Mouse (Mus musculus): ENCODE results near the gene Capg. TPM values are rescaled to one million over a fixed set of nuclear protein-coding genes. Genes with fewer than 3 reads are reported as not detected.
A peak's percentile ranks its signal among the peaks of the same experiment; 100 is the strongest.

The Capg gene
- 22.6 and 36.5 TPM in 2 replicates for polyA plus RNA-seq (2015; fragmentation: Nextera tagmentation; extraction: Ambion mirVana)

GRCm38 (mm10) chr6:72544283-72544987 lies at the start of gene Capg:
Capg (plus strand) TSS chr6:72544391.
- peaks cover 16% of the 10 kb centered on the region for H3K4me1 ChIP-seq (replicated peaks)
- H3K27ac ChIP-seq, result peak within 1 kb of the TSS; percentile 56
- H3K4me2 ChIP-seq, result peak within 1 kb of the TSS; percentile 67
- H3K4me3 ChIP-seq, result peak within 1 kb of the TSS; percentile 50
- peak within 1 kb of the TSS; percentile 52 for H3K9ac ChIP-seq
- H3K9me3 ChIP-seq (replicated peaks), result no peaks in the 10 kb centered on the region
- 6% methylated on average over 23 of the region's 23 CpGs for WGBS
- no peaks in the 10 kb centered on the region for H3K36me3 ChIP-seq
- peak; percentile 57; the same call in 1 of the 2 replicates for ATAC-seq (replicated peaks; ENCODE audit: insufficient number of reproducible peaks, insufficient read depth, low FRiP score, low read depth)
- no peaks in the 10 kb centered on the region for H3K27me3 ChIP-seq

DNA sequence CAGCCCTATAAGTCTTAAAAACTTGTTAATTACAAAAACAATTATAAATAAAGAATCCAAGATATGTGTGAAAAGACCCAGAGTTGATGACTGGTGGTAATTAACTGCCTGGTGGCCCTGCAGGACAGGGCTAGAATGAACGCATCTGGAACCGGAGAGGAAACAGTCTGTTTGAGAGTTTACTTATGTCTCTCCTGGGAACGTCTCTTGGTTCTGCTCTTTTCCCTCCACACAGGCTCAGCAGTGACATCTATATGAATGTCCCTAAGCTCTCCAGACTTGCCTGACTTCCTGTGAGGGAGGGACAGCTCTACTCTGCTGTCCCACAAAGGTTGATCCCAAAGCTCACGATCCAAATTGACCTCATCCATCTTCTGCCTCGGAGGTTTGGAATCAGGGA lies 45.2 kb upstream of the Capg start:
- Histone ChIP-seq H3K9me3 (replicated peaks) (no peaks in the 10 kb centered on the region), H3K9ac (no peak overlapping the region), H3K4me3 (no peak overlapping the region), H3K4me2 (no peak overlapping the region), H3K27me3 (no peaks in the 10 kb centered on the region), H3K36me3 (no peaks in the 10 kb centered on the region), H3K27ac (no peak overlapping the region), H3K4me1 (replicated peaks) (peaks cover 5% of the 10 kb centered on the region; the same call in 1 of the 2 replicates)
- no peak for ATAC-seq (replicated peaks; ENCODE audit: insufficient number of reproducible peaks, insufficient read depth, low FRiP score, low read depth)
- WGBS, result 57% methylated on average over 5 of the region's 5 CpGs

GRCm38 (mm10) chr6:72503309-72503708 lies 40.9 kb upstream of the Capg start:
- Histone ChIP-seq H3K4me2 (no peak overlapping the region), H3K9ac (no peak overlapping the region), H3K27me3 (no peaks in the 10 kb centered on the region), H3K4me1 (replicated peaks) (peaks cover 12% of the 10 kb centered on the region), H3K4me3 (no peak overlapping the region), H3K27ac (no peak overlapping the region), H3K9me3 (replicated peaks) (no peaks in the 10 kb centered on the region), H3K36me3 (no peaks in the 10 kb centered on the region)
- ATAC-seq (replicated peaks; ENCODE audit: insufficient number of reproducible peaks, insufficient read depth, low FRiP score, low read depth), result no peak

GRCm38 (mm10) chr6:72503939-72504338 lies 40.3 kb upstream of the Capg start:
- Histone ChIP-seq H3K9ac (no peak overlapping the region), H3K4me1 (replicated peaks) (peaks cover 12% of the 10 kb centered on the region), H3K36me3 (no peaks in the 10 kb centered on the region), H3K9me3 (replicated peaks) (no peaks in the 10 kb centered on the region), H3K27ac (no peak overlapping the region), H3K27me3 (no peaks in the 10 kb centered on the region), H3K4me3 (no peak overlapping the region), H3K4me2 (no peak overlapping the region)
- ATAC-seq (replicated peaks; ENCODE audit: insufficient number of reproducible peaks, insufficient read depth, low FRiP score, low read depth), result no peak
- WGBS, result 67% methylated on average over 2 of the region's 2 CpGs

GRCm38 (mm10) chr6:72506104-72506503 lies 38.1 kb upstream of the Capg start:
- H3K36me3 ChIP-seq, result no peaks in the 10 kb centered on the region
- no peak overlapping the region for H3K4me2 ChIP-seq
- peaks cover 28% of the 10 kb centered on the region for H3K4me1 ChIP-seq (replicated peaks)
- H3K4me3 ChIP-seq, result no peak overlapping the region
- 77% methylated on average over 1 of the region's 1 CpGs for WGBS
- H3K27ac ChIP-seq, result no peak overlapping the region
- no peaks in the 10 kb centered on the region for H3K9me3 ChIP-seq (replicated peaks)
- no peak overlapping the region for H3K9ac ChIP-seq
- H3K27me3 ChIP-seq, result no peaks in the 10 kb centered on the region
- no peak for ATAC-seq (replicated peaks; ENCODE audit: insufficient number of reproducible peaks, insufficient read depth, low FRiP score, low read depth)

- no peak overlapping the region for H3K4me3 ChIP-seq
- ATAC-seq (replicated peaks; ENCODE audit: insufficient number of reproducible peaks, insufficient read depth, low FRiP score, low read depth), result no peak
- no peak overlapping the region for H3K27ac ChIP-seq
- no peak overlapping the region for H3K4me2 ChIP-seq
- H3K9ac ChIP-seq, result no peak overlapping the region
- H3K4me1 ChIP-seq (replicated peaks), result peaks cover 48% of the 10 kb centered on the region
- H3K36me3 ChIP-seq, result no peaks in the 10 kb centered on the region
- 69% methylated on average over 4 of the region's 4 CpGs for WGBS
- H3K9me3 ChIP-seq (replicated peaks), result no peaks in the 10 kb centered on the region
- no peaks in the 10 kb centered on the region for H3K27me3 ChIP-seq
Measured at GRCm38 (mm10) chr6:72508596-72508995, 35.6 kb upstream of the Capg start.

GRCm38 (mm10) chr6:72509872-72510435 lies 34.2 kb upstream of the Capg start:
- Histone ChIP-seq H3K9me3 (replicated peaks) (no peaks in the 10 kb centered on the region), H3K9ac (no peak overlapping the region), H3K4me3 (no peak overlapping the region), H3K4me2 (no peak overlapping the region), H3K4me1 (replicated peaks) (peaks cover 37% of the 10 kb centered on the region), H3K27me3 (no peaks in the 10 kb centered on the region), H3K36me3 (no peaks in the 10 kb centered on the region), H3K27ac (peak overlapping the region; percentile 46)
- no peak for ATAC-seq (replicated peaks; ENCODE audit: insufficient number of reproducible peaks, insufficient read depth, low FRiP score, low read depth)
- WGBS, result 46% methylated on average over 2 of the region's 2 CpGs

GRCm38 (mm10) chr6:72510686-72511421 lies 33.3 kb upstream of the Capg start:
- peak overlapping the region; percentile 46 for H3K27ac ChIP-seq
- no peaks in the 10 kb centered on the region for H3K36me3 ChIP-seq
- WGBS, result 45% methylated on average over 6 of the region's 6 CpGs
- H3K4me2 ChIP-seq, result no peak overlapping the region
- no peak overlapping the region for H3K4me3 ChIP-seq
- no peaks in the 10 kb centered on the region for H3K27me3 ChIP-seq
- ATAC-seq (replicated peaks; ENCODE audit: insufficient number of reproducible peaks, insufficient read depth, low FRiP score, low read depth), result no peak
- H3K9me3 ChIP-seq (replicated peaks), result no peaks in the 10 kb centered on the region
- no peak overlapping the region for H3K9ac ChIP-seq
- H3K4me1 ChIP-seq (replicated peaks), result peaks cover 37% of the 10 kb centered on the region

DNA sequence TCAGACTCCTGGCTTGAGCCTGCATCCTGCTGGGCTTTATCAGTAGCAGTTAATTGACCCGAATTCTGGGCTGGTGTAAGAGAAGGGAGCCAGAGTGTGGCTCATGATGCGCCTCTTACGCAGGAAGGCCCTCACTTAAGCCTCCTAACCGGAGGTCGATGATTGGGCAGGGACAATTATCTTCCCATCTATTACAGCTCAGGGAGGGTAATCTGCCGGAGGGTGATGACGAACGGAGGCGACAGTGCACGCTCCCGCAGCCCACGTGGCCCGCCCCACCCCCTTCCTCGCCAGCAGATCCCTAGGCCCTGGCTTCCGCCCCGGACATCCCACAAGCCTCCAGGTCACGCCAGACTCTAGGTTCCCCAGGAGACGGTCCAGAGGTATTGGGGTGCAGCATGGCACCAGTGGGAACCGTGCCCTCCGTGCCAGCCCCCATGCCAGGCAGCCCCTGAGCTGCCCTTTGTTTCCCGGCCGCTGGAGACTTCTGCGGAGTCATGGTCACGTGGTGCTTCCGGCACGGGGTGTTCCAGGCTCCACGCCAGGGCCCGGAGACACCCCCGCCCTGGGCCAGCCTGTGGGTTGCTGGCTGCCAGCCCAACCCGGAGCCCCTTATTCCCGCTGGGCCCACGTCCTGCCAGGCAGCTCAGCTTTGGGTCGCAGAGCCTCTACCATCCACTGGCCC lies 31.7 kb upstream of the Capg start:
- H3K9me3 ChIP-seq (replicated peaks), result no peaks in the 10 kb centered on the region
- H3K4me1 ChIP-seq (replicated peaks), result peaks cover 37% of the 10 kb centered on the region
- no peaks in the 10 kb centered on the region for H3K36me3 ChIP-seq
- peak; percentile 85 for ATAC-seq (replicated peaks; ENCODE audit: insufficient number of reproducible peaks, insufficient read depth, low FRiP score, low read depth)
- no peaks in the 10 kb centered on the region for H3K27me3 ChIP-seq
- H3K4me2 ChIP-seq, result peak overlapping the region; percentile 84
- peak overlapping the region; percentile 91 for H3K27ac ChIP-seq
- WGBS, result 3% methylated on average over 33 of the region's 33 CpGs
- H3K9ac ChIP-seq, result peak overlapping the region; percentile 63
- H3K4me3 ChIP-seq, result peak overlapping the region; percentile 49

GRCm38 (mm10) chr6:72513071-72513440 lies 31.1 kb upstream of the Capg start:
- ATAC-seq (replicated peaks; ENCODE audit: insufficient number of reproducible peaks, insufficient read depth, low FRiP score, low read depth), result no peak
- H3K4me2 ChIP-seq, result peak overlapping the region; percentile 84
- peak overlapping the region; percentile 49 for H3K4me3 ChIP-seq
- no peaks in the 10 kb centered on the region for H3K36me3 ChIP-seq
- peak overlapping the region; percentile 63 for H3K9ac ChIP-seq
- WGBS, result 42% methylated on average over 7 of the region's 7 CpGs
- peaks cover 37% of the 10 kb centered on the region for H3K4me1 ChIP-seq (replicated peaks)
- H3K27me3 ChIP-seq, result no peaks in the 10 kb centered on the region
- peak overlapping the region; percentile 91 for H3K27ac ChIP-seq
- no peaks in the 10 kb centered on the region for H3K9me3 ChIP-seq (replicated peaks)

DNA sequence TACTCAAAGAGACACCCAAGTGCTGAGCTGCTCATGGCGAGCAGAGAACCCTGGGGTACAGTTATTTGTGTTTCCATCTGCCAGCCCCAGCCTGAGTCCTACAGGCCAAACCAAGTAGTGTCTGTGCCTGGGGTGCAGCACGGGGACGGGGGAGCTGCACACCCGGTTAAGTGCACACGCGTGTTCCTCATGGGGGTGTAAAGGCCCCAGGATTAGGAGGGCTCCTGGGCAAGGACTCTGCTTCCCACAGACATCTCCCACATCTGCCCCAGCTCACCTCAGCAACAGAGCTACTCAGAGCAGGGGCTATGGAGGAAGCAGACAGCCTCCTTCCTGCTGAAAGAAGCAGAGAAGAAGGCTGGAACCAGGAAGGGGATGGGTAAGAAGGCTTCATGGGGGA lies 28.5 kb upstream of the Capg start:
- H3K4me3 ChIP-seq, result no peak overlapping the region
- no peak overlapping the region for H3K27ac ChIP-seq
- peaks cover 37% of the 10 kb centered on the region for H3K4me1 ChIP-seq (replicated peaks)
- 94% methylated on average over 6 of the region's 6 CpGs for WGBS
- no peak overlapping the region for H3K4me2 ChIP-seq
- no peaks in the 10 kb centered on the region for H3K36me3 ChIP-seq
- H3K9ac ChIP-seq, result no peak overlapping the region
- H3K27me3 ChIP-seq, result no peaks in the 10 kb centered on the region
- no peak for ATAC-seq (replicated peaks; ENCODE audit: insufficient number of reproducible peaks, insufficient read depth, low FRiP score, low read depth)
- H3K9me3 ChIP-seq (replicated peaks), result no peaks in the 10 kb centered on the region

All from heart, embryonic 15.5 days (tissue).